Comparison of ENCODE assay signal across 10 mouse cellular contexts in genomic region chr19:59261604-59262003, GRCm38 (mm10). TPM values are rescaled to one million over a fixed set of nuclear protein-coding genes. Genes with fewer than 3 reads are reported as not detected.
A peak's percentile ranks its signal among the peaks of the same experiment; 100 is the strongest.
DNase-seq lines count a peak whose midpoint lies in the region; ATAC-seq and TF ChIP-seq lines count a peak whose summit lies in the region.
"Had no signal": no experiment of that assay in that cellular context is flagged by ENCODE, and none has a peak within 500 bp of the region (broad histone marks: within the 10 kb centered on the region; RNA-seq: fewer than 3 reads in every experiment).

No protein-coding gene starts in this region.

- peaks cover 4% of the 10 kb centered on the region; the same call in 1 of the 2 replicates for H3K9me3 ChIP-seq in lung, embryonic 16.5 days (ENCODE audit: control insufficient read depth, low read length)
- no peaks in the 10 kb centered on the region for H3K9me3 ChIP-seq in liver, embryonic 15.5 days (replicated peaks)
- no peaks in the 10 kb centered on the region for H3K9me3 ChIP-seq in stomach, postnatal 0 days (ENCODE audit: control insufficient read depth, low read length)

- no peak for DNase-seq in lung, postnatal 25 days (ENCODE audit: low spot score)
- DNase-seq in stomach, postnatal 0 days (ENCODE audit: low spot score): no peak
- DNase-seq in testis, postnatal 10 days (ENCODE audit: low spot score): no peak
- no peak for DNase-seq in ovary, postnatal 14 days (ENCODE audit: low spot score)
- no peak for DNase-seq in right cerebral cortex, postnatal 36 days (ENCODE audit: low spot score in 2 of 2)
- DNase-seq: kidney, postnatal 10 days had no signal

- no peak overlapping the region for H3K27ac ChIP-seq in lung, embryonic 16.5 days (ENCODE audit: low read length)
- no peak overlapping the region for H3K27ac ChIP-seq in liver, embryonic 15.5 days (replicated peaks)
- no peak overlapping the region for H3K27ac ChIP-seq in stomach, postnatal 0 days (replicated peaks)

- H3K4me2 ChIP-seq in lung, embryonic 16.5 days (ENCODE audit: low read depth, low read length): peak overlapping the region; percentile 77; the same call in 1 of the 2 replicates
- H3K4me2 ChIP-seq in liver, embryonic 15.5 days: peak overlapping the region; percentile 65
- no peak overlapping the region; the same call in 1 of the 2 replicates for H3K4me2 ChIP-seq in stomach, postnatal 0 days (replicated peaks; ENCODE audit: low read depth)

- 23% methylated on average over 7 of the region's 7 CpGs for WGBS in lung, embryonic 16.5 days
- 6% methylated on average over 7 of the region's 7 CpGs for WGBS in liver, embryonic 15.5 days (ENCODE audit: insufficient replicate concordance)
- 49% methylated on average over 7 of the region's 7 CpGs for WGBS in stomach, postnatal 0 days

- H3K36me3 ChIP-seq in lung, embryonic 16.5 days (ENCODE audit: control insufficient read depth, insufficient read depth, low read length): no peaks in the 10 kb centered on the region
- no peaks in the 10 kb centered on the region for H3K36me3 ChIP-seq in liver, embryonic 15.5 days (replicated peaks)
- H3K36me3 ChIP-seq in stomach, postnatal 0 days (ENCODE audit: control insufficient read depth, insufficient read depth, low read length): no peaks in the 10 kb centered on the region

- H3K4me1 ChIP-seq in lung, embryonic 16.5 days (replicated peaks; ENCODE audit: control insufficient read depth, insufficient read depth, low read length): peaks cover 7% of the 10 kb centered on the region
- peaks cover 14% of the 10 kb centered on the region for H3K4me1 ChIP-seq in liver, embryonic 15.5 days (replicated peaks)
- H3K4me1 ChIP-seq in stomach, postnatal 0 days (replicated peaks; ENCODE audit: control insufficient read depth, insufficient read depth): no peaks in the 10 kb centered on the region

- TF ChIP-seq CTCF in stomach, postnatal 0 days (IDR thresholded peaks at IDR 0.05; ENCODE audit: low read depth): no peak

- no peak for TF ChIP-seq EP300 in stomach, postnatal 0 days (optimal IDR thresholded peaks at IDR 0.05)

- ATAC-seq in lung, embryonic 16.5 days (ENCODE audit: low read depth): no peak
- peak; percentile 25 to 42; a peak in 2 of 4 replicates for ATAC-seq in hematopoietic stem cell, adult 5-6 weeks (replicated peaks in 1 of 2; ENCODE audit: insufficient read depth in 1 of 2, low FRiP score in 2 of 2, low TSS enrichment in 1 of 2, low read depth in 1 of 2, poor library complexity in 2 of 2, severe bottlenecking in 2 of 2)
- peak; percentile 18; the same call in 1 of the 2 replicates for ATAC-seq in liver, embryonic 15.5 days (ENCODE audit: insufficient read depth)
- ATAC-seq in stomach, postnatal 0 days (ENCODE audit: low FRiP score, low TSS enrichment): no peak

- H3K4me3 ChIP-seq in lung, embryonic 16.5 days (ENCODE audit: low read length): peak overlapping the region; percentile 43
- peak overlapping the region; percentile 39; the same call in 1 of the 2 replicates for H3K4me3 ChIP-seq in liver, embryonic 15.5 days (replicated peaks)
- peak overlapping the region; percentile 27; the same call in 1 of the 2 replicates for H3K4me3 ChIP-seq in stomach, postnatal 0 days (ENCODE audit: low read depth, low read length)

- H3K9ac ChIP-seq in lung, embryonic 16.5 days (ENCODE audit: low read length): no peak overlapping the region
- H3K9ac ChIP-seq in liver, embryonic 15.5 days: no peak overlapping the region
- no peak overlapping the region for H3K9ac ChIP-seq in stomach, postnatal 0 days (ENCODE audit: low read length)

- H3K27me3 ChIP-seq in lung, embryonic 16.5 days (ENCODE audit: control insufficient read depth, insufficient read depth, low read depth, low read length): peaks cover 15% of the 10 kb centered on the region
- peaks cover 43% of the 10 kb centered on the region for H3K27me3 ChIP-seq in liver, embryonic 15.5 days
- no peaks in the 10 kb centered on the region for H3K27me3 ChIP-seq in stomach, postnatal 0 days (ENCODE audit: control insufficient read depth, insufficient read depth, low read length)

RNA-seq across cellular contexts. Expression of gene Slc18a2, which starts 0.9 kb away (rescaled TPM):
- polyA plus RNA-seq in lung, embryonic 16.5 days (2015; fragmentation: Nextera tagmentation; extraction: Ambion mirVana): 5.7 and 5.9 TPM in 2 replicates
- total RNA-seq in hematopoietic stem cell, adult 5-6 weeks (2017): 29.2 and 35.1 TPM in 2 replicates
- 2.8 and 3.0 TPM in 2 replicates for polyA plus RNA-seq in liver, embryonic 15.5 days (2015; fragmentation: Nextera tagmentation; extraction: Ambion mirVana)
- polyA plus RNA-seq in stomach, postnatal 0 days (2015; fragmentation: Nextera tagmentation; extraction: Ambion mirVana): 4.6 and 5.1 TPM in 2 replicates

RNA-seq across cellular contexts. Expression of gene Kcnk18, which starts 42.6 kb away (rescaled TPM):
- polyA plus RNA-seq in lung, embryonic 16.5 days (2015; fragmentation: Nextera tagmentation; extraction: Ambion mirVana): not detected in 2 replicates
- total RNA-seq in hematopoietic stem cell, adult 5-6 weeks (2017): not detected in 2 replicates
- not detected in 2 replicates for polyA plus RNA-seq in liver, embryonic 15.5 days (2015; fragmentation: Nextera tagmentation; extraction: Ambion mirVana)
- 0.04 TPM in 1 of 2 replicates, not detected in the other for polyA plus RNA-seq in stomach, postnatal 0 days (2015; fragmentation: Nextera tagmentation; extraction: Ambion mirVana)
- polyA plus RNA-seq: cortical plate, adult 2 months had no signal

Comparison
In these comparisons a context has a peak if more than half of its experiments do, and no peak if none do; other contexts are left out.
1. ATAC-seq: peak in hematopoietic stem cell, adult 5-6 weeks (2 of 2) and liver, embryonic 15.5 days (single experiment); none in lung, embryonic 16.5 days (single experiment) and stomach, postnatal 0 days (single experiment).
2. Peak in every context shown above with its lines, with median percentiles within 50 percentile points of each other: H3K4me3 ChIP-seq.